Mouse (Mus musculus) cerebral cortex, adult 2 months (tissue): ENCODE results near the gene Tas2r110.

Experiments used
- WGBS: fragments of 180-500 bp; shearing (Covaris S2); methylation state at CpG from one replicate; pipeline ENCODE4 v1.1.7; 2018; 5-methylcytosine and 5-hydroxymethylcytosine counted together

Tas2r110 gene

DNA sequence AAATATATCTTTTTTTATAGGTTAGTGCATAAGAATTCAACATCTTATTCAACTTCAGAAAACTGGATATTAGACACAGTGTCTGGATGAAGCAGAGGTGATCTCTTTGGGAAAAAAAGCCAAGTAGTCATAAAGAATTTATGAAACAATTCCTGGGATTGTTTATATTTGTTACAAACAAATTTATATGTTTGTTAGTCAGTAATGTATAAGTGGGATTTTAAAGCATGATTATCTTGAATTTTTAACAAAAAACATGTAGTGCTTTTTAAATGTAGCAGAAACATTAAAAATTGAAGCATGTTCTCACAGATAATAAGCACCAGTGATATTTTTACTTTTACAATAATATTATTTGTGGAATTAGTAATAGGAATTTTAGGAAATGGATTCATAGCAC is at the start of gene Tas2r110:
Tas2r110 (plus strand) TSS at position 301 of the 400 bp plus-strand sequence.

DNA sequence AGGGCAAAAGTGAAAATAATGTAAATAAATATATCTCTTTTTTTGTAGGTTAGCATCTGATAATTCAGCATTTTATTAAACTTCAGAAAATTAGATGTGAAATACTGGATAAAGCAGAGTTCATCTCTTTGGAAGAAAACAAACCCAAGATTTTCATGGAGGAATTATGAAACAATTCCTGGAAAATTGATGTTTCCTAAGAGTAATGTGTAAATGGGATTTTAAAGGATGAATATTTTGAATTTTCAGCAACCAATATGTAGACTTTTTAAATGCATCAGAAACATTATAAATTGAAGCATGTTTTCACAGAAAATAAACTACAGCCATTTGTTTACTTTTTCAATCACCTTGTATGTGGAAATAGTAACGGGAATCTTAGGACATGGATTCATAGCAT is 21.0 kb upstream of the Tas2r110 start, which contains the start of gene Tas2r123:
Tas2r123 (plus strand) TSS at position 301 of the 400 bp plus-strand sequence.
- WGBS: 80% methylated on average over 1 of the region's 1 CpGs

DNA sequence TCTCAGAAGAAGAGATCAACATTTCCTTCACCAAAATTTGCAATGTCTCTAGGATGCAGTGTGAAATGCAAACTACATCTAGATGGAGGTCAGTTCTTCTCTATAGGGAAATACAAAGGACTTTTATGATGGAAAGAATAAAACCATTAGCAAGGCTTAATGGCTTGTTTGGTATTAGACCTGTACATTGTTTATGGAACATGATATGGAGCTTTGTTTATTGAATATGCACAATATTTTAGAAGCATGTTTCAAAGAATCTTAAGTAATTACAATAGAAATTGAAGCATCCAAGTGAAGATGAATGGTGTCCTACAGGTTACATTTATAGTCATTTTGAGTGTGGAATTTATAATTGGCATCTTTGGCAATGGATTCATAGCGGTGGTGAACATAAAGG is 12.7 kb upstream of the Tas2r110 start, which contains the start of gene Tas2r116:
Tas2r116 (plus strand) TSS at position 301 of the 400 bp plus-strand sequence.
- 79% methylated on average over 1 of the region's 1 CpGs for WGBS

GRCm38 (mm10) chr6:132892711-132893110 is 24.9 kb downstream of the Tas2r110 start, which contains the start of gene Tas2r113:
Gene Tas2r113, plus strand, starts transcription at chr6:132893011.
- WGBS: 56% methylated on average over 1 of the region's 1 CpGs

DNA sequence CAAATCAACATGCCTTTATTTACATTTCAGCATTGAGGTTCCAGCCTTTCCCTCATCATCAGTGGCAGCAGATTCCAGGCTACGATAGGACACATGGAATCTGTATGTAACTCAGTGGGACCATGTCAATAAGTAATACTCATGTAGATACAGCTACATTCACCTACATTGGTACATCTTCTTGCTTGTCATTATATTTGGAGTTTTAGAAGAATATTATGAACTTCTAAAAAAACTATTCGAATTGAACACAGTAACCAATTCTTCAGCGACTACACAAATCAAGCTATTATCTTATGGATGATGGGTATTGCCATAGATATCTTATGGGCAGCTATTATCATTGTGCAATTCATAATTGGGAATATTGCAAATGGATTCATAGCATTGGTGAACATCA is 41.5 kb downstream of the Tas2r110 start, which contains the start of gene Tas2r125:
Tas2r125 (plus strand) TSS at position 301 of the 400 bp plus-strand sequence.
- WGBS: 83% methylated on average over 3 of the region's 3 CpGs
